10 mouse cellular contexts compared by ENCODE assay signal in genomic region chr14:79617121-79617828, GRCm38 (mm10). TPM values are rescaled to one million over a fixed set of nuclear protein-coding genes. Genes with fewer than 3 reads are reported as not detected.
DNase-seq lines count a peak whose midpoint lies in the region; ATAC-seq and TF ChIP-seq lines count a peak whose summit lies in the region.
"Had no signal": no experiment of that assay in that cellular context is flagged by ENCODE, and none has a peak within 500 bp of the region (broad histone marks: within the 10 kb centered on the region; RNA-seq: fewer than 3 reads in every experiment).

No protein-coding gene starts in this region.

- H3K27ac ChIP-seq in kidney, postnatal 0 days = no peak overlapping the region

- WGBS in kidney, postnatal 0 days = 86% methylated on average over 8 of the region's 8 CpGs

- H3K4me3 ChIP-seq in kidney, postnatal 0 days (replicated peaks; ENCODE audit: low read depth, low read length) = no peak overlapping the region

- intact Hi-C loops in left cerebral cortex, postnatal 4 days (cut with DNase I) = no loop called here

- no peaks in the 10 kb centered on the region for H3K9me3 ChIP-seq in kidney, postnatal 0 days (replicated peaks; ENCODE audit: low read length)

- DNase-seq in CD4-positive, CD25-positive, alpha-beta regulatory T cell, adult 2 months (ENCODE audit: low read depth, low spot score) = peak; percentile 3
- DNase-seq in kidney, postnatal 0 days (ENCODE audit: low spot score) = peak; percentile 73
- DNase-seq in kidney, postnatal 36 days = no peak
- DNase-seq in left cerebral cortex, postnatal 4 days = peak; percentile 3
- no peak for DNase-seq in yolk sac, embryonic 10.5 days (ENCODE audit: low spot score)
- DNase-seq in kidney, adult 18-20 months = no peak

- H3K4me2 ChIP-seq in kidney, postnatal 0 days (ENCODE audit: low read length) = no peak overlapping the region

- peak; percentile 76 for TF ChIP-seq CTCF in kidney, postnatal 0 days (IDR thresholded peaks at IDR 0.05; ENCODE audit: low read depth)

- no peak for ATAC-seq in CD4-positive, CD25-positive, alpha-beta regulatory T cell, adult 4 months
- ATAC-seq in kidney, postnatal 0 days (replicated peaks; ENCODE audit: low FRiP score, low read depth) = no peak
- peak; percentile 68; the same call in 1 of the 2 replicates for ATAC-seq in common myeloid progenitor, adult 5-6 weeks (replicated peaks; ENCODE audit: low read depth, poor library complexity, severe bottlenecking)

- peaks cover 18% of the 10 kb centered on the region for H3K36me3 ChIP-seq in kidney, postnatal 0 days (ENCODE audit: insufficient read depth, low read length)

- no peak overlapping the region for H3K9ac ChIP-seq in kidney, postnatal 0 days (ENCODE audit: low read depth, low read length)

- no peaks in the 10 kb centered on the region for H3K4me1 ChIP-seq in kidney, postnatal 0 days (replicated peaks; ENCODE audit: insufficient read depth, low read length)

- H3K27me3 ChIP-seq in kidney, postnatal 0 days (ENCODE audit: insufficient read depth, low read length) = no peaks in the 10 kb centered on the region

RNA-seq across cellular contexts. Expression of gene Sugt1, which starts 29.8 kb away (rescaled TPM):
- polyA plus RNA-seq in CD4-positive, CD25-positive, alpha-beta regulatory T cell, adult 4 months (2017; shearing (Covaris generic)) = 100 to 1,000 TPM; 111 to 162 TPM
- polyA plus RNA-seq in kidney, postnatal 0 days (2015; fragmentation: Nextera tagmentation; extraction: Ambion mirVana) = 119 and 122 TPM in 2 replicates
- 102 and 171 TPM in 2 replicates for total RNA-seq in common myeloid progenitor, adult 5-6 weeks (2017)
- total RNA-seq in left cerebral cortex, postnatal 4 days (2021) = 10 to 100 TPM; 74.3 to 83.4 TPM

RNA-seq across cellular contexts. Expression of gene Cnmd, which starts 44.7 kb away (rescaled TPM):
- not detected for polyA plus RNA-seq in CD4-positive, CD25-positive, alpha-beta regulatory T cell, adult 4 months (2017; shearing (Covaris generic))
- 1.7 and 3.1 TPM in 2 replicates for polyA plus RNA-seq in kidney, postnatal 0 days (2015; fragmentation: Nextera tagmentation; extraction: Ambion mirVana)
- total RNA-seq in common myeloid progenitor, adult 5-6 weeks (2017) = not detected in 2 replicates
- 1 to 10 TPM in 1 of 2 experiments, under 1 TPM in 1; 0.64 to 1.6 TPM for total RNA-seq in left cerebral cortex, postnatal 4 days (2021)
- total RNA-seq: monocyte, adult 5-6 weeks had no signal
- polyA plus RNA-seq: large intestine, adult 2 months had no signal

Comparison
In these comparisons a context has a peak if more than half of its experiments do, and no peak if none do; other contexts are left out.
1. DNase-seq: peak in CD4-positive, CD25-positive, alpha-beta regulatory T cell, adult 2 months (single experiment), kidney, postnatal 0 days (single experiment) and left cerebral cortex, postnatal 4 days (single experiment); none in kidney, postnatal 36 days (0 of 2), yolk sac, embryonic 10.5 days (single experiment) and kidney, adult 18-20 months (single experiment).